Mouse (Mus musculus) liver, embryonic 14.5 days (tissue): Measurements from ENCODE around the gene Krt80.

Experiments used
- CTCF ChIP-seq: IDR thresholded peaks from 2 replicates; pipeline ENCODE4 v1.5.1; 2016; ENCODE audit warnings: antibody characterized with exemption, low read depth, control low read depth
- EP300 ChIP-seq: IDR thresholded peaks from 2 replicates; pipeline ENCODE4 v1.6.1; 2016; ENCODE audit warnings: antibody characterized with exemption, low read depth

DNA sequence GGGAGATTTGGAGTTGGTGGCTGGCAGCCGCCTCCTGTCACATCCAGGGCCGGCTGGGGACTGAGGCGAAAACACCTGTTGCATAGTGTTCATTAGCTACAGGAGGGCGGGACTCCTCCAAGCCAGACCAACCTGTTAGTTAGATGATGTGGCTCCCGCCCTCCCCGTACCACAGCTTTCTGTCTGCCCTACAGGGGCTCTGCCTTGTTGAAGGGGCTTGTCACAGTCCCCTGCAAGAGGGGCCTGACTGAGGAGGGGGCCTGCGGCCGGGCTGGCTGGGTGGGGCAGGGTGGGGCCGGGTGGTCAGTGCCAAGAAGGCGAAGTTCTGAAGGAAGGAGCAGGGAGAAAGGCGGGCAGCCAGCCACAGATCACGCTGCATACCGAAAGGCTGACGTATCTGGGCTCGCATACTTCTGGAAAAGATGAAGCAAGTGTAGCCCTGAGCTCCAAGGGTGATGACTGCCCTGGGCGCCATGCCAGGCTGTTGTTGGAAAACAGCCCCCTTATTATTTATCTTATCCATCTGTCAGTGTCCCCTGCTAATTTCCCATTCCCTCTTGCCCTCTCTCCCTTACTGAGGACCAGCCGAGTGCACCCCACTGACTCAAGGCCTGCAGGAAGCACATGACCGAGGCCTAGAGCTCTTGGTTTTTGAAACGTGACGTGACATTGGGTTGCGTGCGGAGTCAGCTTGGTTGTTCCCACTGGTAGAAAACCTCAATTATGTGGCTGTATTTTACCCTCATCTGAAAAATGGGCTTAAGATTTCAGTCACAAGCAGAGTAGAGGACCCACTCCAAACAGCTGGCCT, at the start of gene Krt80:
- TF ChIP-seq CTCF (no peak), EP300 (no peak)
